Mouse (Mus musculus): ENCODE measurements around the gene Golga1. TPM values are rescaled to one million over a fixed set of nuclear protein-coding genes. Genes with fewer than 3 reads are reported as not detected.
A peak's percentile ranks its signal among the peaks of the same experiment; 100 is the strongest.

Gene Golga1
- polyA plus RNA-seq, 1 experiment from 2014 or later, result 38.2 TPM

- under 1% methylated on average over 57 of the region's 58 CpGs for WGBS
- peak; percentile 89 for ATAC-seq (replicated peaks)
- Histone ChIP-seq H3K36me3 (replicated peaks) (peaks cover 24% of the 10 kb centered on the region), H3K27ac (peak within 1 kb of the TSS; percentile 89), H3K4me2 (peak within 1 kb of the TSS; percentile 89), H3K9ac (peak within 1 kb of the TSS; percentile 88), H3K9me3 (no peaks in the 10 kb centered on the region), H3K4me1 (peaks cover 53% of the 10 kb centered on the region), H3K4me3 (peak within 1 kb of the TSS; percentile 86), H3K27me3 (replicated peaks) (no peaks in the 10 kb centered on the region)
Observed at GRCm38 (mm10) chr2:39004880-39005435, 60.4 kb downstream of the Golga1 start, which contains the start of gene Arpc5l. Gene Arpc5l, plus strand, starts transcription at chr2:39005348.

DNA sequence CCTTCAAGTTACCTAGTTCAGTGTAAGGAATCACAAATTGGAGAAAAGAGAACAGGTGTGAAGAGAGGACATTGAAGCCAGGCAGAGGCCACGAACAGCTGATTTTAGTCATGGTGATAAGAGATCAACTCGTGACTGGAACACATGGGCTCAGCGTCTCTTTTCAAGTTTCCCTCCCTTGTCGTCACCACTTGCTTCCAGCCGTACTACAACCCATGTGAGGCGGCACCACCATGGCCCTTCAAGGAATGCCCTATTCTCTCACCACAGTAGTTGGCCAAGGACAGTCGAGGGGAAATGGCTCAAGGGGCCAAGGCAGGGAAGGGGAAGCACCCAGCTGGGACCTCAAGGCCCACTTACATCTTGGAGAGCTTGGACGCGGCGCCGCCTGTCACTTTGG is 61.0 kb downstream of the Golga1 start:
- Histone ChIP-seq H3K27me3 (replicated peaks) (no peaks in the 10 kb centered on the region), H3K4me2 (peak overlapping the region; percentile 89), H3K36me3 (replicated peaks) (peaks cover 29% of the 10 kb centered on the region), H3K27ac (peak overlapping the region; percentile 89), H3K9me3 (no peaks in the 10 kb centered on the region), H3K4me3 (peak overlapping the region; percentile 86), H3K4me1 (peaks cover 48% of the 10 kb centered on the region), H3K9ac (peak overlapping the region; percentile 88)
- 0% methylated on average over 11 of the region's 11 CpGs for WGBS
- ATAC-seq (replicated peaks), result peak; percentile 2; the same call in 1 of the 2 replicates

GRCm38 (mm10) chr2:39003512-39003911 is 61.8 kb downstream of the Golga1 start:
- 71% methylated on average over 5 of the region's 5 CpGs for WGBS
- peaks cover 29% of the 10 kb centered on the region for H3K36me3 ChIP-seq (replicated peaks)
- H3K4me3 ChIP-seq, result peak overlapping the region; percentile 86
- H3K27ac ChIP-seq, result no peak overlapping the region
- H3K27me3 ChIP-seq (replicated peaks), result no peaks in the 10 kb centered on the region
- peak overlapping the region; percentile 89 for H3K4me2 ChIP-seq
- ATAC-seq (replicated peaks), result no peak
- H3K4me1 ChIP-seq, result peaks cover 40% of the 10 kb centered on the region
- no peak overlapping the region; the same call in 1 of the 2 replicates for H3K9ac ChIP-seq
- H3K9me3 ChIP-seq, result no peaks in the 10 kb centered on the region

DNA sequence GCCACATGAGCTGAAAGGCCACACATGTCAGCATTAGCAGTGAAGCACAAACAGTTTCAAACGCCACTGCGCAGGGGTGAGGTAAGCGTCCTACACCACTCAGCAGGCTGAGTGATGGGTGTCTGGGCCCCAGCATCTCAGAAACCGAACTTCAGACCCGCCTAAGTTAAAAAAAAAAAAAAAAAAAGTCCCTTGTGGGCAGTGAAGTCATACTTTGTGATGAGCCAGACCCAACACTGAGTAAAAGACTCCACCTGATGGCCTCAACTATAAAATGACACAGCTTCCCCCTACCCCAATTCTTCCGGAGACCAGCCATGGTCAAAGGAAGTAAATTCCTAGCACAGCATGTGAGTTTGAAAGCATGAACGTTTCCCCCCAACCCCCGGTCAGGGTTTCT is 62.2 kb downstream of the Golga1 start:
- Histone ChIP-seq H3K4me3 (peak overlapping the region; percentile 86; the same call in 1 of the 2 replicates), H3K9ac (no peak overlapping the region), H3K27ac (no peak overlapping the region), H3K9me3 (no peaks in the 10 kb centered on the region), H3K4me1 (peaks cover 40% of the 10 kb centered on the region), H3K4me2 (peak overlapping the region; percentile 89), H3K36me3 (replicated peaks) (peaks cover 29% of the 10 kb centered on the region), H3K27me3 (replicated peaks) (no peaks in the 10 kb centered on the region)
- no peak for ATAC-seq (replicated peaks)
- 51% methylated on average over 8 of the region's 8 CpGs for WGBS

GRCm38 (mm10) chr2:39001866-39002265 is 63.5 kb downstream of the Golga1 start:
- Histone ChIP-seq H3K9ac (no peak overlapping the region), H3K9me3 (no peaks in the 10 kb centered on the region), H3K4me3 (no peak overlapping the region), H3K4me2 (no peak overlapping the region), H3K27ac (no peak overlapping the region), H3K27me3 (replicated peaks) (0 out of 2 replicates have a peak, but pooled peaks cover 4% of the 10 kb centered on the region), H3K36me3 (replicated peaks) (peaks cover 29% of the 10 kb centered on the region), H3K4me1 (peaks cover 38% of the 10 kb centered on the region)
- no peak for ATAC-seq (replicated peaks)
- WGBS, result 89% methylated on average over 3 of the region's 3 CpGs

DNA sequence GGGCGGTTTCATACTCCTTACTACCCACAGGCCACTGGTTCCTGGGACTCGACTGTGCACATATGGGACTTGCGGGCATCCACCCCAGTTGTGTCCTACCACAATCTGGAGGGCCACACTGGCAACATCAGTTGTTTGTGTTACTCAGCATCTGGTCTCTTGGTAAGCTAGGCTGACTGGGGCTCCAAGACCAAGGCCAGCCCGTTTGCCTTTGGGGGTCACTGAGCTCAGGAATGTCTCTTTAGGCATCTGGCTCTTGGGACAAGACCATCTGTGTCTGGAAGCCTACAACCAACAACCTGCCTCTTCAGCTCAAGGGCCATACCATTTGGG is 64.8 kb downstream of the Golga1 start:
- ATAC-seq (replicated peaks), result no peak
- Histone ChIP-seq H3K4me2 (no peak overlapping the region), H3K9me3 (no peaks in the 10 kb centered on the region), H3K9ac (no peak overlapping the region), H3K27me3 (replicated peaks) (0 out of 2 replicates have a peak, but pooled peaks cover 4% of the 10 kb centered on the region), H3K27ac (no peak overlapping the region), H3K4me3 (no peak overlapping the region), H3K4me1 (peaks cover 25% of the 10 kb centered on the region), H3K36me3 (replicated peaks) (peaks cover 29% of the 10 kb centered on the region)
- WGBS, result 93% methylated on average over 4 of the region's 4 CpGs

GRCm38 (mm10) chr2:38999910-39000586 is 65.3 kb downstream of the Golga1 start:
- WGBS, result 70% methylated on average over 8 of the region's 8 CpGs
- Histone ChIP-seq H3K4me2 (no peak overlapping the region), H3K9ac (no peak overlapping the region), H3K4me3 (no peak overlapping the region), H3K9me3 (no peaks in the 10 kb centered on the region), H3K36me3 (replicated peaks) (peaks cover 29% of the 10 kb centered on the region), H3K27me3 (replicated peaks) (0 out of 2 replicates have a peak, but pooled peaks cover 4% of the 10 kb centered on the region), H3K4me1 (peaks cover 25% of the 10 kb centered on the region), H3K27ac (no peak overlapping the region)
- no peak for ATAC-seq (replicated peaks)

DNA sequence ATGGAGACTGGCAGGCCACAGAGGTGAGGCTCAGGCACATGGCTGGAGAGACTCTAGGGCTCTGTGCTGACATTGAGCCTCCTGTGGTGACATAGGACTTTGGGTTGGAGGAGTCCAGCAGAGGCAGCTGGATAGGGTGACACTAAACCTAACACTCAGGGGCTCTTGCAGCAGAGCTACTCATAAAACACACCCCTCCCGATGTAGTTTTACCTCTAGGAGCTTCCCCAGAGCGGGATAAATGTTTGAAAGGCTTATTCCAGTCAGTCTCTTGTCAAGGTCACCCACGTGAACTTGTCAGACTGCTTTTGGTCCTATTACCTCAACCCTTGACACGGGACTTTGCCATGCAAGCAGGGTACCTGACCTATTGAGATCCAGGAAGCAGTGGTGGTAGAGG is 66.0 kb downstream of the Golga1 start:
- ATAC-seq (replicated peaks), result no peak
- H3K4me3 ChIP-seq, result no peak overlapping the region
- H3K36me3 ChIP-seq (replicated peaks), result peaks cover 29% of the 10 kb centered on the region
- no peaks in the 10 kb centered on the region for H3K9me3 ChIP-seq
- no peak overlapping the region for H3K27ac ChIP-seq
- 61% methylated on average over 4 of the region's 4 CpGs for WGBS
- H3K27me3 ChIP-seq (replicated peaks), result 0 out of 2 replicates have a peak, but pooled peaks cover 4% of the 10 kb centered on the region
- H3K4me2 ChIP-seq, result no peak overlapping the region
- H3K9ac ChIP-seq, result no peak overlapping the region
- H3K4me1 ChIP-seq, result peaks cover 24% of the 10 kb centered on the region

DNA sequence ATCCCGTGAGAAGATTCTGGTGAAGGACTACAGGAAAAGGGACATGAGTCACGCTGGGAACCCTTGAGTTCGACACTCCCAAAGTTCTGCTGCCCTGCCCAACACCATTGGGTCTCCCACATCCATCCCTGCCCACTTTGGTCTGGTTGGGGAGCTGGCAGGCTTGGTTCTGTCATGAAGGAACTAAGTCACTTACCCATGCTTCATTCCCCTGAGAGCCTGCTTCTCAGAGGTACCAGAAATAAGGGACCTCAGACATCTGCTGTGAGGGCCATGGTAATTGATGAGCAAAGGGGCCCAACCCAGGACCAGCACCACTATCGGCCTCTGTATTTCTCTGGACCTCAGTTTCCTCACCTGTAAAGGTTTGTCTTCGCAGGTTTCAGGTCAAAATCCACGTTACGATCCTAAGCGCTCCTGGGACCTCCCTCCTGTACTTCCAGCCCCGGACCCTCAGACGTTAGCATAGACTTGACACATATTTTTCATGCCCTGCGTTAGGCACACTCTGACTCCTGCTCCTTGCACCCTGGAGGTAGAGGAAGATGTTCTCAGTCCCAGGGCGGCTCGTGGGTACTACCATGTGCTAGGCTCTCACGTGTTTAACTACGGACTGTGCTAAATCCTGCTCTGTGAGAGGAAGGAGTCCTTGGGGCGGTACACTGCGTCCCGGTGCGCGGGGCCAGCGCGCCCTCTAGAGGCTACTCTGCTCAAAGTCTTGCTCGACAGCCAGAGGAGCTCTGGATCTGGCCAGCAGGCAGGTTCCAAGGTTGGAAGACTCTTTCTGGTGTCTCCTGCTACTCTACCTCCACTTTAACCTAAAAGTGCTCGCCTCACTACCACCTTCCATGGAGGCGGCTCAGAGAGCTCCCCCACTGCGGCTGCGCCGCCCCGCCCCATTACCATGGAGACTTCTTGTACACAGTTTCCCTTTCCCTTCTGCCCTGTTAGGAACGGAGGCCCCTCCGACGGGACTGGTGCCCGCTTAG is 67.7 kb downstream of the Golga1 start, which contains the start of gene Wdr38:
Wdr38 (plus strand) TSS at position 91 of the 989 bp plus-strand sequence.
- Histone ChIP-seq H3K27ac (no peak within 1 kb of the TSS), H3K4me1 (peaks cover 7% of the 10 kb centered on the region), H3K4me2 (peak within 1 kb of the TSS; percentile 43), H3K36me3 (replicated peaks) (peaks cover 26% of the 10 kb centered on the region), H3K9ac (no peak within 1 kb of the TSS; the same call in 1 of the 2 replicates), H3K27me3 (replicated peaks) (0 out of 2 replicates have a peak, but pooled peaks cover 4% of the 10 kb centered on the region), H3K9me3 (no peaks in the 10 kb centered on the region), H3K4me3 (peak within 1 kb of the TSS; percentile 32)
- ATAC-seq (replicated peaks), result peak; percentile 92
- WGBS, result 15% methylated on average over 33 of the region's 33 CpGs

GRCm38 (mm10) chr2:38992452-38992851 is 72.9 kb downstream of the Golga1 start:
- H3K4me2 ChIP-seq, result no peak overlapping the region
- no peak overlapping the region for H3K9ac ChIP-seq
- WGBS, result 46% methylated on average over 4 of the region's 4 CpGs
- no peak overlapping the region for H3K4me3 ChIP-seq
- 0 out of 2 replicates have a peak, but pooled peaks cover 3% of the 10 kb centered on the region for H3K27me3 ChIP-seq (replicated peaks)
- H3K4me1 ChIP-seq, result 0 out of 2 replicates have a peak, but pooled peaks cover under 1% of the 10 kb centered on the region
- ATAC-seq (replicated peaks), result no peak
- no peaks in the 10 kb centered on the region for H3K9me3 ChIP-seq
- H3K36me3 ChIP-seq (replicated peaks), result no peaks in the 10 kb centered on the region
- H3K27ac ChIP-seq, result no peak overlapping the region

DNA sequence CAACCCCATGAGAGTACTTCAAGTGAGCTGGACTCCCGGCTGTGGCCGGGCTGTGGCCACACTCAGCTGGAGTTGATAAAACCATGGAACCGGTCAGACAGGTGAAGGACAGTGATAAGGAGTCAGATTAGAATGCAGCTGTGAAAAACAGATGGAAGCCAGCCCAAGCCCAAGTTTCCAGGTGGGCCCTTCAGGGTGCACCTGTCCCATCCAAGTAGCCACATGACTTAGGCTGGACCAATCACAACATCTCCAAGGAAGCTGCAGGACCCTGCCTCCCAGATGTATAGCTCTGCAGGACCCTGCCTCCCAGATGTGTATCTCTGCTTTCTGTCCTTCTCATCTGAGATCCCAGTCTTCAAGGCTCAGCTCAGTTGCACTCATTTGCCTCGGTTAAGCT is 73.3 kb downstream of the Golga1 start:
- Histone ChIP-seq H3K9me3 (no peaks in the 10 kb centered on the region), H3K4me2 (no peak overlapping the region), H3K4me3 (no peak overlapping the region), H3K36me3 (replicated peaks) (no peaks in the 10 kb centered on the region), H3K4me1 (no peaks in the 10 kb centered on the region), H3K27me3 (replicated peaks) (no peaks in the 10 kb centered on the region), H3K9ac (no peak overlapping the region), H3K27ac (no peak overlapping the region)
- no peak for ATAC-seq (replicated peaks)
- 78% methylated on average over 4 of the region's 4 CpGs for WGBS

- H3K27ac ChIP-seq, result no peak overlapping the region
- WGBS, result 85% methylated on average over 2 of the region's 2 CpGs
- ATAC-seq (replicated peaks), result no peak
- H3K4me2 ChIP-seq, result no peak overlapping the region
- no peaks in the 10 kb centered on the region for H3K36me3 ChIP-seq (replicated peaks)
- H3K9ac ChIP-seq, result no peak overlapping the region
- no peak overlapping the region for H3K4me3 ChIP-seq
- no peaks in the 10 kb centered on the region for H3K27me3 ChIP-seq (replicated peaks)
- H3K9me3 ChIP-seq, result no peaks in the 10 kb centered on the region
- H3K4me1 ChIP-seq, result no peaks in the 10 kb centered on the region
Observed at GRCm38 (mm10) chr2:38988929-38989328, 76.4 kb downstream of the Golga1 start.

Data from midbrain, embryonic 15.5 days (tissue).